Mouse (Mus musculus): Measurements from ENCODE around the gene Akap6. TPM values are rescaled to one million over a fixed set of nuclear protein-coding genes. Genes with fewer than 3 reads are reported as not detected.

Gene Akap6
- total RNA-seq, 2 experiments from 2014 or later = 25.8 to 26.1 TPM

- intact Hi-C loops (cut with DNase I) = no loop called here
- no peak for DNase-seq
Observed at GRCm38 (mm10) chr12:53076595-53077400, 377.6 kb downstream of the Akap6 start.

DNA sequence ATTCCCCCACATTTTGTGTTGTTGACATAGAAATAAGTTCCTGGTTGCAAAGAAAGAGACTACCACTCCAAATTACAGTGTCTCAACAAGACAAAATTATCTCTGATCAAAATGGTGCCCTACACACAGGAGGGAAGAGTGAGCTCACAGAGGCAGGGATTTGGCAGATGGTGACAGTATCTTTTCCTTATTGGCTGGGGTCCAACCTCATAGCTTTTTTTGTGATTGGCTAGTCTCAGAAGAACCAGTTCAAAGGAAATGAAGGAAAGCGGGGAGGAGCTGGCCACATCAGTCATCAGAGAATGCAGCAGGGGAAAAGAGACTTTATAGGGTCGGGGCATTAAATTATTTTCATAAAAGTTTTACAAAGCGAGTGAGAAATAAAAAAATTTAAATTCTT, 386.6 kb downstream of the Akap6 start:
- DNase-seq = no peak
- intact Hi-C loops (cut with DNase I) = no loop called here

- intact Hi-C loops (cut with DNase I) = no loop called here
- no peak for DNase-seq
Observed at GRCm38 (mm10) chr12:53112276-53112675, 413.1 kb downstream of the Akap6 start.

- DNase-seq = no peak
- intact Hi-C loops (cut with DNase I) = no loop called here
Observed at GRCm38 (mm10) chr12:53119352-53119751, 420.2 kb downstream of the Akap6 start.

GRCm38 (mm10) chr12:53124131-53124530, 424.9 kb downstream of the Akap6 start:
- peak in 1 of 2 experiments; percentile 9 for DNase-seq
- intact Hi-C loops (cut with DNase I) = no loop called here

DNA sequence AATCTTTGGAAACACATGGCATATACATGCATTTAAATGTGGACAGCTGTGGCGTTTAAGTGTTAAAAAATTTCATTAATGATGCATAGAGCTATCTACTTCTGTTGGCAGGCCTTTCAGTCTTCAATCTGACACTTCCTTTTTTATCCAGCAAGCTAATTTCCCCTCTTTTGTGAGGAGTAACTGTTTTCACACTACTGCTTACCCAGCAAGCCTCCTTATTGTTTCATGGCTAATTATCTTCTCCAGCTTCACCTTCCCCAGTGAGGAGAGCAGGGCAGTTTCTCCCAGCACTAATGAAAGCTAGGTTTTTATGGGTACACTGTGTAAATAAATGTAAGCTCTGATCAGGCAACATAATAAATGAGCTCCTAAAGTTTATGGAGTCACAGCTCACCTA, 425.5 kb downstream of the Akap6 start:
- no peak for DNase-seq
- intact Hi-C loops (cut with DNase I) = no loop called here

DNA sequence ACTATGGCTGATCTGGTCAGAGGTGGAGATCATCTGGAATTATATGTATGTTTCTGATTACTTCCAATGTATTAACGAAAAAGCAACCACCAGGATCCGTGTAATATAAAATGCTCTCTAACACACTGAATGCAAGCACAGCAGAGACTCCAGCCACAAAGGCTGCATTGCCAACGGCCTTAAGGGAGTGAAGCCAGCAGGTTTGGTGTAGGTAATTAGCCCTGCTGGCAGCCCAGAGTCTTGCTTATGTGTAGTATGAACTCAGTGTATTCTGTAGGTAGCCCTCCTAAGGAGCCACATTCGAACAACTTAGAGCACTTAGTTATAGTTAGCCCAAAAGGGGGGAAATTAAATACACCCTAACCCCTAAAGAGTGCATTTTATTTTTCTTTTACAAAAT, 426.1 kb downstream of the Akap6 start:
- intact Hi-C loops (cut with DNase I) = no loop called here
- no peak for DNase-seq

DNA sequence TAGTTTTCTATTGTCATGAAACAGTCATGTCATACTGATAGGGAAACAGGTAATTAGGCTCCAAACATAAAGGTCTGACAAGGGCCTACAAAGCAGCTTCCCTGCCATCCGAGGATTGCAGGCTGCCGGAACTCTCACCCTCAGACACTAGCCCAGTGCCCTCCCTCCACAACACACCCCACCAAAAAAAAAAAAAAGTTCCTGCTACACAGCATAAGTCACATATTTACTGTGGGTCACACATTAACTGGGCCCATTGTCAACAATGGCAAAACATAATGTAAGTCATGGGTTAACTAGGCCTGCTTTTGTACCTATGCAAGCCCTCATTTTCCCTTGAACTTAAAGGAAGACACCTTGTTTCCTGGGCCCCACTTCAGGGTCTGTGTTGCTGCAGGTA, 435.0 kb downstream of the Akap6 start:
- no peak for DNase-seq
- intact Hi-C loops (cut with DNase I) = no loop called here

DNA sequence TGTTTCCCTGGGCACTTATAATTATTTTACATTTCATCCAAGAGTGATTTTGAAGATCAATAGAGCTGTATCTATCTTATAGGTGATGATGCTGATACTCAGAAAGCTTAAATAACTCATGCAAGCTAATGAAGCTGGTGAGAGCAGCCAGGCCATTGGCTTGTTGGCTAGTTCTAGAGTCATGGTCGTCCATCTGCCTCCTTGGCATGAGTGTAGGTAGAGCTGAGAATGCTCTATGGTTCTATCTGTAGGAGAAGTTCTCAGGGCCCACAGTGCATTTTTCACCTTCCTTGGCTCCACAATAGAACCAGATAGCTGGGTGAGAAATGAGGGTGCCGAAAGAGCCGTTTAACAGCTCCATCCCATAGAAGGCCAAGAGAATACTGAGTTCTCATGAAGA, 438.1 kb downstream of the Akap6 start:
- intact Hi-C loops (cut with DNase I) = no loop called here
- DNase-seq = no peak

DNA sequence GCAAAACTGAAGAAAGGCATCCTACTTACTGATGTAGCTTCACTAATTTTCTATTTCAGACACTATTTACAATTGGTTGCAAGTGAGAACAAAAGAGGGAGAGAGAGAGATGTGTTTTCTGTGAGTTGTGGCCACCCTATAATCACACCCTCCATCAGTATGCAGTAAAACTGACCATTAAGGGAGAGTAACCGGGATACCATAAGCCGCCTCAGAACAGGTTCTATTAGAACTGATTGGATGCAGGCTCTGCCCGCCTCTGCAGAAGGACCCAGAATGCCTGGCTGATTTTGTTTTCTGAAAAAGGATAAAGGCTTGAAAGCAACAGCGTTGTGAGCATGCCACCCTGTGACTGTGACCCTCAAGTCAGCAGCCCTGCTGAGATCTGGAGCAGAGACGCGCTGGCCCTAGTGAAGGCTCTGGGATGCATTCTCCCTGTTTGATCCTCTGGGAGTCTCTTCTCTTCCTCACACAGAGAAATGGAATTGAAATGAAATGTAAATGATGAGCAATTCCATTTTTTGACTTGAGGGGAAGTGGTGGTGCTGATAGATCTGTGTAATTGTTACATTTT, 445.0 kb downstream of the Akap6 start:
- intact Hi-C loops (cut with DNase I) = no loop called here
- DNase-seq = no peak

DNA sequence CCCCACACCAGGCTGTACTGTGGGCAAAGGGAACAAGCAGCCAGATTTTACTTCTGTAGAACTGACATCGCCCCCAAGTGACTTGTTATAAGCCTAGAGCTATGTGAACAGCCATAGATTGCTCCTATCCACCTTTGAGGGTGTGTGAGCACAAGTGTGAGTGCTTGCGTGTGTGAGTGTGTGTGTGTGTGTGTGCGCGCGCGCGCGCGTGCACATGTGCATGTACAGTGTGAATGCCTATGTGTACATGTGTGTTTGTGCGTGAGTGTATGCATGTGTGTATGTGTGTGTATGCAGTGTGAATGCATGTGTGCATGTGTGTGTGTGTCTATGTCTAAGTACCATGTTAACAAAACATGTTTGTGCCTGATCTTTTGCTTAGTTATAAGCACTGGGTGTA, 445.6 kb downstream of the Akap6 start:
- intact Hi-C loops (cut with DNase I) = no loop called here
- DNase-seq = no peak

DNA sequence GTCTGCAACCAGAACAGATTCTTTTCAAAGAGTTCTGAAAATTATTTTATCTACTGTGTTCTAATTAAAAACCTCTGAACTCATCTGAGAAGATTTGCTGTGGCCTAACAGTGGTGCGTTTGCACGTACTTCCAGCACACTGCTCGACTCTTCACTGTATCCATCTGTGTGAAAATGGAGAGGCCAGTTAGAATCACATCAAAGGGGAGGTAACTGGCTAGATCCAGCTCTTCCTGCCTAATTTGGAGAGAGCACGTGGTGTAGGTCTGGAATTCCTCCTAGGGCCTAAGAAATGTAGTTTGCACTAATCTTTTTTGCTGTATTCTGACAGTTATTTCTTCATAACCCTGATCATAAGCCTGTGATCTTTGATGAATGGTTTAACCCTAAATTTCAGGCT, 446.3 kb downstream of the Akap6 start:
- DNase-seq = no peak
- intact Hi-C loops (cut with DNase I) = no loop called here

DNA sequence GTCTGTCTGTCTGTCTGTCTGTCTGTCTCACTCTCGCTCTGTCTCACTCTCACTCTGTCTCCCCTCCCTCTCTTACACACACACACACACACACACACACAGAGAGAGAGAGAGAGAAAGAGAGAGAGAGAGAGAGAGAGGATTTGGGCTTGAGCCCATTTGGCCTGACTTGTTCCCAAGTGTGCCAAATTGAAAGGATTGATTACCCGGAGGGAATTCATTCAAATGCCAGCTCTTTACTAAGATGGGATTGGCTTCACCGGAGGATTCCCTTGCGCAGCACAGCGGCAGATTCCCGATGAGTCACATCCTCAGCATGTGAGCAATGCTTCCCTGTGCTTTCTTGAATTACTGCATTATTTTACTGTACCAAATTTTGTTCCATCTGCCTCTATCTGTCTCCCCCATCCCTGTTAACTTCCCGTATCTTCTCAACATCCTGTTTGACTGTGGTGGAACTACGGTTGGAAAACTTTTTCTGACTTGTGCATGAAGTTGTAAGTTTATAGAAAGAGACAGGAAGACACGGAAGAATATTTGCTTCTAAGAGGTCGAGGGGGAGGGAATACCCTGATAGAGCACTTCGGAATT, 447.4 kb downstream of the Akap6 start:
- intact Hi-C loops (cut with DNase I) = no loop called here
- no peak for DNase-seq

GRCm38 (mm10) chr12:53147696-53148095, 448.5 kb downstream of the Akap6 start:
- no peak for DNase-seq
- intact Hi-C loops (cut with DNase I) = no loop called here

DNA sequence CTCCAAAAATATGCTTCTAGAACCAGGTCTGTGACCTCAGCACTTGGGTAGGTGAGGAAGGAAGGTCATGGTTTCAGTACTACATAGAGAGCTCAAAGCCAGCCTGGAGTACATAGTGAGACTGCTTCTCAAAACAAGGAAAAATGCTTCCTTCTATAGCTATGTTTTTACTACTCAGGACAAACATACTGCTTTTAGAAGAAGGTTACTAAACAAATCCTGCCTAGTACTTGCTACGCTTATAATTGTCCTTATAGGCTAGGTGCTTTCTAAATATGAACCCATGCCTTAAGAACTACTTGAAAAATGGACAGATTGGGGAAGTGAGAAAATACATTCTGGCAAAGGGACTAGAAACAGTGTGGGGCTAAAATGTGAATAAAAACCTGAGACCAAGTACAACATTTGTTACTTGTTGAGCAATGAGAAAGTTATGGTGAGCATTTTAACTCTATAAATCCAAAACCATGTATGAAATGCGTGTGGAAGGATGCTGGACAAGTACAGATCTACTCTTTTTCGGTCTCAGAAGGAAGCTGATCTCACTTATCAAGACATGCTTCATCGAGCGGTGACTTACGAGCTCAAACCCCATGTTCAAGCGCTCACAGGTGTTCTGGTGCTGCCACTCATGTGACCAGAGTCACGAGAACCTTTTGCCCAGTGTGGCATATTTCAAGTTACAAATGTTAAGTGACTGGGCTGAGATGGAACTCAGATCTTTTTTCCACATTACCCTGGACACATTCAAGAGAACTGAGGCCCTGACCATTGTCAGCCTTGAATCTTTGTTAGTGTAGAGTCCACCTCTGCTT, 469.2 kb downstream of the Akap6 start:
- intact Hi-C loops (cut with DNase I) = no loop called here
- no peak for DNase-seq

DNA sequence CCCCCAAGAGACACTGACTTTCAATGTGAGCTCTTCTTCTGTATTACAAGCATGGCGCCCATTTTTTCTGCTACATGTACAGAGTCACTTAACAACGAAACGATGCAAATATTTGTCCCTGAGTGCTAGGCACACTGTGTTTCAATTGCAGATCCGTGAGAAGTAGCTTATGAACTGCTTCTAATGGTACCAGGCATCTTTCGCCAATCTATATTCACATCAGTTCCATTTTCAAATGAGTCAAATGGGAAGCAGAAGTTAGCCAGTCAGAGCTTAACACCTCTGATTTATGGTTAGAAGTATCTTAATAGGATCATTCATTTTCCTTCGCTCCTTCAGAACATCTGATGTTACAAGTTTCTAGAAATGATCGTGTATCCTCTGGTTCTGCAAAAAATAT, 492.3 kb downstream of the Akap6 start:
- no peak for DNase-seq
- intact Hi-C loops (cut with DNase I) = no loop called here

GRCm38 (mm10) chr12:53193664-53194063, 494.5 kb downstream of the Akap6 start:
- DNase-seq = no peak
- intact Hi-C loops (cut with DNase I) = no loop called here
